Mouse (Mus musculus) granulocyte monocyte progenitor cell, adult 5-6 weeks (primary cell): ENCODE measurements around the gene Xlr4b. TPM values are rescaled to one million over a fixed set of nuclear protein-coding genes. Genes with fewer than 3 reads are reported as not detected.
"Not testable (repeated sequence)": the region's sequence is repeated elsewhere in the genome, so short reads cannot be mapped to it uniquely, and the experiment has no call there.

ENCODE experiments used
- ATAC-seq: replicated peaks from 2 replicates; pipeline ENCODE4 v1.8.0; 2016; ENCODE audit warnings: mild to moderate bottlenecking, moderate TSS enrichment, inconsistent platforms; ENCODE audit not compliant: poor library complexity, severe bottlenecking
- total RNA-seq, 2 experiments: library from RNA; stranded (forward) in 1 of 2; stranded (reverse) in 1 of 2; fragments of 200-712, 200-1000 nt in 1 of 2; fragments of >200 nt in 1 of 2; fragmentation: Nextera tagmentation in 1 of 2; gene quantifications; 2 replicates each; pipeline ENCODE4 v1.2.3; 2014 to 2017

The Xlr4b gene
- 17.1 and 17.2 TPM in 2 replicates for total RNA-seq (2014; fragmentation: Nextera tagmentation)
- total RNA-seq (2017): 13.2 and 15.7 TPM in 2 replicates

GRCm38 (mm10) chrX:73213819-73214564 is at the start of gene Xlr4b:
TSS of gene Xlr4b (plus strand) at chrX:73214333.
- peak; percentile 27; the same call in 1 of the 2 replicates for ATAC-seq

GRCm38 (mm10) chrX:73176889-73177288 is 37.2 kb upstream of the Xlr4b start, which contains the start of gene Spin2d:
TSS of gene Spin2d (minus strand) at chrX:73176989.
- ATAC-seq: not testable (repeated sequence)

- ATAC-seq: peak; percentile 66
Measured at GRCm38 (mm10) chrX:73191934-73192333, 22.2 kb upstream of the Xlr4b start, which contains the start of gene Xlr3b. TSS of gene Xlr3b (plus strand) at chrX:73192207.

GRCm38 (mm10) chrX:73225365-73225764 is 11.2 kb downstream of the Xlr4b start:
- ATAC-seq: no peak

GRCm38 (mm10) chrX:73227914-73228605 is 13.9 kb downstream of the Xlr4b start, which contains the start of gene F8a:
TSS of gene F8a (plus strand) at chrX:73228291.
- ATAC-seq: peak; percentile 95

- ATAC-seq: peak; percentile 57
Measured at GRCm38 (mm10) chrX:73228606-73229214, 14.6 kb downstream of the Xlr4b start.

- no peak for ATAC-seq
Measured at GRCm38 (mm10) chrX:73229288-73229687, 15.2 kb downstream of the Xlr4b start.

GRCm38 (mm10) chrX:73242821-73243325 is 28.7 kb downstream of the Xlr4b start, which contains the start of gene Xlr4c:
TSS of gene Xlr4c (minus strand) at chrX:73243130.
- ATAC-seq: not testable (repeated sequence)

GRCm38 (mm10) chrX:73262428-73262827 is 48.3 kb downstream of the Xlr4b start:
- not testable (repeated sequence) for ATAC-seq

GRCm38 (mm10) chrX:73265270-73265669 is 51.1 kb downstream of the Xlr4b start, which contains the start of gene Xlr3c:
TSS of gene Xlr3c (minus strand) at chrX:73265390.
- ATAC-seq: not testable (repeated sequence)

Other genes starting within 250 kb of the Xlr4b start
- gene Zfp185, start 227.0 kb upstream of the Xlr4b start, total RNA-seq (2014; fragmentation: Nextera tagmentation): not detected in 2 replicates
- gene Zfp185, start 227.0 kb upstream of the Xlr4b start, total RNA-seq (2017): not detected in 2 replicates
- gene Pnma5, start 177.2 kb upstream of the Xlr4b start, total RNA-seq (2014; fragmentation: Nextera tagmentation): not detected in 2 replicates
- not detected in 2 replicates for gene Pnma5, start 177.2 kb upstream of the Xlr4b start, total RNA-seq (2017)
- not detected in 2 replicates for gene Pnma3, start 149.5 kb upstream of the Xlr4b start, total RNA-seq (2014; fragmentation: Nextera tagmentation)
- not detected in 2 replicates for gene Pnma3, start 149.5 kb upstream of the Xlr4b start, total RNA-seq (2017)
- 23.8 and 24.8 TPM in 2 replicates for gene Xlr4a, start 131.9 kb upstream of the Xlr4b start, total RNA-seq (2014; fragmentation: Nextera tagmentation)
- 10.9 and 14.2 TPM in 2 replicates for gene Xlr4a, start 131.9 kb upstream of the Xlr4b start, total RNA-seq (2017)
- 1.8 and 8.5 TPM in 2 replicates for gene Xlr3a, start 117.2 kb upstream of the Xlr4b start, total RNA-seq (2014; fragmentation: Nextera tagmentation)
- gene Xlr3a, start 117.2 kb upstream of the Xlr4b start, total RNA-seq (2017): 4.2 and 6.0 TPM in 2 replicates
- gene Gm14685, start 97.3 kb upstream of the Xlr4b start, total RNA-seq (2014; fragmentation: Nextera tagmentation): not detected in 2 replicates
- gene Gm14685, start 97.3 kb upstream of the Xlr4b start, total RNA-seq (2017): not detected in 2 replicates
- gene Xlr5b, start 65.5 kb upstream of the Xlr4b start, total RNA-seq (2014; fragmentation: Nextera tagmentation): not detected in 2 replicates
- not detected in 2 replicates for gene Xlr5b, start 65.5 kb upstream of the Xlr4b start, total RNA-seq (2017)
- gene DXBay18, start 64.9 kb upstream of the Xlr4b start, total RNA-seq (2014; fragmentation: Nextera tagmentation): not detected in 2 replicates
- not detected in 2 replicates for gene DXBay18, start 64.9 kb upstream of the Xlr4b start, total RNA-seq (2017)
- gene Spin2d, start 37.3 kb upstream of the Xlr4b start, total RNA-seq (2014; fragmentation: Nextera tagmentation): not detected in 2 replicates
- 1.6 TPM in 1 of 2 replicates, not detected in the other for gene Spin2d, start 37.3 kb upstream of the Xlr4b start, total RNA-seq (2017)
- 1.3 and 16.8 TPM in 2 replicates for gene Xlr3b, start 22.1 kb upstream of the Xlr4b start, total RNA-seq (2014; fragmentation: Nextera tagmentation)
- gene Xlr3b, start 22.1 kb upstream of the Xlr4b start, total RNA-seq (2017): 7.8 and 7.9 TPM in 2 replicates
- gene F8a, start 14.0 kb downstream of the Xlr4b start, total RNA-seq (2014; fragmentation: Nextera tagmentation): 2.3 and 5.9 TPM in 2 replicates
- gene F8a, start 14.0 kb downstream of the Xlr4b start, total RNA-seq (2017): 3.9 and 4.2 TPM in 2 replicates
- 2.9 and 13.5 TPM in 2 replicates for gene Xlr4c, start 28.8 kb downstream of the Xlr4b start, total RNA-seq (2014; fragmentation: Nextera tagmentation)
- gene Xlr4c, start 28.8 kb downstream of the Xlr4b start, total RNA-seq (2017): 5.9 and 8.6 TPM in 2 replicates
- gene Xlr3c, start 51.1 kb downstream of the Xlr4b start, total RNA-seq (2014; fragmentation: Nextera tagmentation): not detected in 2 replicates
- gene Xlr3c, start 51.1 kb downstream of the Xlr4b start, total RNA-seq (2017): not detected in 2 replicates
- not detected in 2 replicates for gene Xlr5a, start 78.6 kb downstream of the Xlr4b start, total RNA-seq (2014; fragmentation: Nextera tagmentation)
- not detected in 2 replicates for gene Xlr5a, start 78.6 kb downstream of the Xlr4b start, total RNA-seq (2017)
- not detected in 2 replicates for gene Xlr5c, start 78.6 kb downstream of the Xlr4b start, total RNA-seq (2014; fragmentation: Nextera tagmentation)
- not detected in 2 replicates for gene Xlr5c, start 78.6 kb downstream of the Xlr4b start, total RNA-seq (2017)
- gene Gm45015, start 122.5 kb downstream of the Xlr4b start, total RNA-seq (2014; fragmentation: Nextera tagmentation): not detected in 2 replicates
- gene Gm45015, start 122.5 kb downstream of the Xlr4b start, total RNA-seq (2017): not detected in 2 replicates
- 8.5 and 11.9 TPM in 2 replicates for gene Zfp275, start 128.3 kb downstream of the Xlr4b start, total RNA-seq (2014; fragmentation: Nextera tagmentation)
- gene Zfp275, start 128.3 kb downstream of the Xlr4b start, total RNA-seq (2017): 7.9 and 8.1 TPM in 2 replicates
- not detected in 2 replicates for gene Gm18336, start 184.4 kb downstream of the Xlr4b start, total RNA-seq (2014; fragmentation: Nextera tagmentation)
- gene Gm18336, start 184.4 kb downstream of the Xlr4b start, total RNA-seq (2017): not detected in 2 replicates
- gene Zfp92, start 196.8 kb downstream of the Xlr4b start, total RNA-seq (2014; fragmentation: Nextera tagmentation): not detected in 2 replicates
- not detected in 2 replicates for gene Zfp92, start 196.8 kb downstream of the Xlr4b start, total RNA-seq (2017)
- not detected in 2 replicates for gene Trex2, start 221.0 kb downstream of the Xlr4b start, total RNA-seq (2014; fragmentation: Nextera tagmentation)
- not detected in 2 replicates for gene Trex2, start 221.0 kb downstream of the Xlr4b start, total RNA-seq (2017)
- gene Haus7, start 244.7 kb downstream of the Xlr4b start, total RNA-seq (2014; fragmentation: Nextera tagmentation): 24.2 and 29.1 TPM in 2 replicates
- gene Haus7, start 244.7 kb downstream of the Xlr4b start, total RNA-seq (2017): 51.8 and 70.7 TPM in 2 replicates